Mouse (Mus musculus) urinary bladder, adult 2 months (tissue): ENCODE measurements around the gene Olfr378. TPM values are rescaled to one million over a fixed set of nuclear protein-coding genes. Genes with fewer than 3 reads are reported as not detected.

Source experiments
- DNase-seq: peaks from one replicate; pipeline ENCODE4 v3.0.0; 2022; ENCODE audit warnings: low spot score
- polyA plus RNA-seq: library from polyadenylated mRNA; depleted of rRNA; stranded (reverse); fragments of >200 nt; gene quantifications from 2 replicates; pipeline ENCODE4 v1.2.3, GENCODE M21; 2012; rRNA removed

The Olfr378 gene
- polyA plus RNA-seq, result not detected in 2 replicates

DNA sequence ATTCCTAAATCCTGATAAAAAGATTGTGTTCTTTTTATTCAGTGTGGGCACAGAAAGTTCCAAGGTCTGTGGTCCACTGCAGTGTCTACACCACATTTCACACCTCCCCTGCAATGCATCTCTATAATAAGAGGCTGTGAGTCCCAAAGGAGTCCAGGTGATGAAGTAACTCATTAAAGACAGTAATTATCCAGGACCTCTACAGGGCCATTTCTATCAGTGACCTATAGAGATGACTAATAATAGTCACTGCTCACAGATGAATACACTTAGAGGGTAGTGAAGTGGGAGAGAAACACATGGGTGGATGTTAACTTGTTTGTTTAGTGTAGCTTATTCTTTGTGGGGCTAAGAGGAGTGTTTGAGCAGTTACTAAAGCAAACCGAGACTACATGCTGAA is at the start of gene Olfr378:
Gene Olfr378 (minus strand): TSS at position 101 of the 400 bp plus-strand sequence.
- no peak for DNase-seq

DNA sequence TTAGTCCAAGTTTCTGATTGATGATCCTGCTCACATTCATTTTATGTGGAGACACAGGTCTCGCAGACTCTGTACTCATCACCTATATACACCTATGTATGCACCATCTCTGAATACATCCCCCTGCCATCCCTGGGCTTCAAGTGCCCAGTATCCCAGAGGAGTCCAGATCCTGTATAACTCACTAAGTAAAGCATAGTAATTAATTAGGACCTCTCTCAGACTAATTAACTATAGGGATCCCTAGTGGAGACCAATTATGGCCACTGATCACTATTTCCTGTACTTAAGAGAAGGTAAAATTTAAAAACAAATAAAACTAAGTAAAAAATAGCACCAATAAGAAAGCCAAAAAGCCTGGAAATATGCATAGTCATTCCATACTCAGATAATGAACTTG is 29.1 kb upstream of the Olfr378 start, which contains the start of gene Olfr380:
Gene Olfr380 (minus strand): TSS at position 101 of the 400 bp plus-strand sequence.
- no peak for DNase-seq

DNA sequence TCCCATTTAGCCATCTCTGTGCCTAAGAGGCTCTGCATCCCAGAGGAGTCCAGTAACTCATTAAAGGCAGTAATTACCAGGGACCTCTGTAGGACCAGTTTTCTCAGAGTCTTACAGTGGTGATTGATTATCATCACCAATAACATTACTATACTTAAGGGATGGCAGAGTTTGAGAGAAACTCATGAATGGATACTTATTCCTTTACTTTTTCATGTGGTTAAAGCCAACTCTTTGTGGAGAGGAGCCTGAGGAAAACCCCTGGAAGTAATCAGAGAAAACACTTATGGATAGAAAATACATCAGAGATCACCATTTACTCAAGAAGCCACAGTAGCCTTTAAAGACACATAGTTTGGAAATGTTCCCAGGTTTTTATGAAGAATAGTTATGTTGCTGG is 28.8 kb downstream of the Olfr378 start, which contains the start of gene Olfr1:
Gene Olfr1 (minus strand): TSS at position 101 of the 400 bp plus-strand sequence.
- DNase-seq, result no peak

GRCm38 (mm10) chr11:73395374-73395773 is 32.9 kb downstream of the Olfr378 start:
- DNase-seq, result no peak

Other genes starting within 250 kb of the Olfr378 start
- gene Ctns, start 229.4 kb downstream of the Olfr378 start, polyA plus RNA-seq, result 32.5 and 37.5 TPM in 2 replicates
- 11.5 and 12.7 TPM in 2 replicates for gene Shpk, start 229.0 kb downstream of the Olfr378 start, polyA plus RNA-seq
- gene Trpv1, start 194.2 kb downstream of the Olfr378 start, polyA plus RNA-seq, result 0.37 and 0.38 TPM in 2 replicates
- gene Trpv3, start 161.1 kb downstream of the Olfr378 start, polyA plus RNA-seq, result 0.32 and 0.34 TPM in 2 replicates
- 23.8 and 25.8 TPM in 2 replicates for gene Aspa, start 98.9 kb downstream of the Olfr378 start, polyA plus RNA-seq
- gene Gm49340, start 98.7 kb downstream of the Olfr378 start, polyA plus RNA-seq, result not detected in 2 replicates
- gene Spata22, start 98.7 kb downstream of the Olfr378 start, polyA plus RNA-seq, result 0.21 and 0.44 TPM in 2 replicates
- 0.04 and 0.10 TPM in 2 replicates for gene Olfr20, start 77.7 kb downstream of the Olfr378 start, polyA plus RNA-seq
- not detected in 2 replicates for gene Olfr376, start 57.2 kb downstream of the Olfr378 start, polyA plus RNA-seq
- not detected in 2 replicates for gene Olfr1, start 28.9 kb downstream of the Olfr378 start, polyA plus RNA-seq
- not detected in 2 replicates for gene Olfr380, start 29.0 kb upstream of the Olfr378 start, polyA plus RNA-seq
- gene Olfr381, start 63.1 kb upstream of the Olfr378 start, polyA plus RNA-seq, result not detected in 2 replicates
- not detected in 2 replicates for gene Olfr382, start 88.7 kb upstream of the Olfr378 start, polyA plus RNA-seq
- gene Olfr385, start 164.5 kb upstream of the Olfr378 start, polyA plus RNA-seq, result not detected in 2 replicates
- gene Olfr384, start 170.1 kb upstream of the Olfr378 start, polyA plus RNA-seq, result not detected in 2 replicates